Mouse (Mus musculus): ENCODE measurements around the gene Abcc10.

Abcc10 gene

GRCm38 (mm10) chr17:46327906-46328534 is at the start of gene Abcc10:
TSS of gene Abcc10 (minus strand) at chr17:46328352.
- DNase-seq = peak; percentile 97

DNA sequence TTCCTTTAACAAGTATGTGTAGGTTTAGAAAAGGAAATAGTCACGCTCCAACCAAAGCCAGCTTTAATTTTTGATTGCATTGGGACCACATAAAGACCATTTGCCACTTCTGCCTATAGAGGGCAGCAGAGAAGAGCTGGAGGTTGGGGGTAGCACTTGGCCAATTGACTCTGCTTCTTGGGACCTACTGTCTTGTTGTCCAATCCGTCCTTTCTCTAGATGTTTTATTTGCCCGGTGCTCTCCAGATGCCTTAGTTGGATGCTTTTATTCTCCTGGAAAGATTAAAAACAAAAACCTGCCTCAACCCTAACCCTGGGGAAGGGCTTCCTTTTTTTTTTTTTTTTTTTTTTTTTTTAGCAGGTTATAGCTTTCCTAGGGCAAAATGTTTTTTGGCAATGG is 43.6 kb upstream of the Abcc10 start:
- peak; percentile 74 for DNase-seq

DNA sequence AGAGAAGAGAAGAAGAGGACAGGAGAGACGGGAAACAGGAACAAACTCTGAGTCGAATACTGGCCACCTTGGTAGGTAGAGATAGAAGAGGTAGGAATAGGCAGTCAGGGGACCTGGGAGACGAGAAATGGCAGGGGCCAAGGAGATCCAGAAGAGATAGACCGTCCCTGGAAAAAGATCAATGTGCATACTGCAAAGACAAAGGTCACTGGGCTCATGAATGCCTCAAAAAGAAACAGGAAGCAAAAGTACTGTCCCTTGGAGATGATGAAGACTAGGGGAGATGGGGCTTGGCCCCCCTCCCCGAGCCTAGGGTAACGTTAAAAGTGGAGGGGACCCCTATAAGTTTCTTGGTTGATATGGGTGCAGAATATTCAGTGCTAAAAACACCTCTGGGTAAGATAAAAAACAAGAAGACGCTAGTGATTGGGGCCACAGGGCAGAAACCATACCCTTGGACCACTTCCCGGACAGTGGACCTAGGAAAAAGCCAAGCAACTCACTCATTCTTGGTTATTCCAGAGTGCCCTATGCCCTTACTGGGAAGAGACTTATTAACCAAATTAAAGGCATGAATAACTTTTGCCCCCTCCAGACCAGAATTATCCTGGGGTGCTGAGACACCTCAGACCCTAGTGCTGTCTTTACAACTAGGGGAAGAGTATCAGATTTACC is 23.0 kb upstream of the Abcc10 start:
- no peak for DNase-seq

DNA sequence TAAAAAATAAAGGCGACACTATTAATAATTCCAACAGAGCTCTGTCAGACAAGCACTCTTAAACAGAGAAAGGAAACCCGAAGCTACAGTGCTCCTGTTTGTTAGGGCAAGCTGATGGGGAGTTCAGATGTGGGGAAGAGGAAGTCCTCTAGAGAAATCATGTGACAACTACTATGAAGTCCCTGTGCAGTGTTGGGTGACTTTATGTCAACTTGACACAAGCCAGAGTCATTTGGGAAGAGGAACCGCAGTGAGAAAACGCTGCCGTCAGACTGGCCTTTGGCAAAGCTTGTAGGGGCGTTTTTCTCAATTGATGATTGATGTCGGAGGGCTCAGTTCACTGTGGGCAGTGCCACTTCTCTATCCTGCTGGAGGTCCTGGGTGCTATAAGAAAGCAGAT is 13.1 kb upstream of the Abcc10 start:
- DNase-seq = peak; percentile 13

DNA sequence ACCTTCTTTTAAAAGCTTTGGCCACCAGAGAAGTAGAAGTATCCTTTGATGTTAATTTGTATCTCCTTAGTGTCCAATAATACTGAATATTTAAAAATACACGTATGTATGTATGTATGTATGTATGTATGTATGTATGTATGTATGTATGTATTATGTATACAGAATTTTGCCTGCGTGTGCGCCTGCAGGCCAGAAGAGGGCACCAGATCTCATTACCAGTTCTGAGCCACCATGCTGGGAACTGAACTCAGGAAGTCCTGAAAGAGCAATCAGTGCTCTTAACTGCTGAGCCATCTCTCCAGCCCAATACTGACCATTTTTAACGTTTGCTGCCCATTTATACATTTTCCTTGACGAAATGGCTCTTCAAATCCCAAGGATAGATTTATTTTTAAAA is 8.3 kb upstream of the Abcc10 start:
- peak; percentile 22 for DNase-seq

- DNase-seq = no peak
Measured at GRCm38 (mm10) chr17:46328723-46329122, 571 bp upstream of the Abcc10 start.

DNA sequence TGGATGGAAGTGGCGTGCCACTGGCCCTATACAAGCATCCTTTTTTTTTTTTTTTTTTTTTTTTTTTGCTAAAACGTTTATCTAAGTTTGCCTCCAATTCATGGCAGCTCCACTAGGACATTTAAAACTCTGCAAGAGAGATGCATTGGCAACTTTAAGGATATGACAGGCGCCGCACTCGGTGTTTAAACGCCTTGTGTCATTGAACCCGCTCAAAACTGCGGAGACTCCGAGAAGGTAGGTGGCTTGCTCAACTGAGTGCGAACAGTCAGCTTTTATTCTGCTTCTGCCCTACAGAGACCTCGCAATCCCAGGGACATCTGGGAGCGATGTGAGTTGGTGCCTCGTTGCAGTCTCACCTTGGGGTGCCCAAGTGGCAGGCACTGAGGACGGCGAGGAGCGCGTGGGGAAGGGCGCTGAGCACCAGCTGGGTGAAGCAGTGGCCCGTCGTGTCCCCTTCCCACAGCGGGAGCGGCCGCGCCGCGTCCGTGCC is 693 bp downstream of the Abcc10 start:
- no peak for DNase-seq

DNA sequence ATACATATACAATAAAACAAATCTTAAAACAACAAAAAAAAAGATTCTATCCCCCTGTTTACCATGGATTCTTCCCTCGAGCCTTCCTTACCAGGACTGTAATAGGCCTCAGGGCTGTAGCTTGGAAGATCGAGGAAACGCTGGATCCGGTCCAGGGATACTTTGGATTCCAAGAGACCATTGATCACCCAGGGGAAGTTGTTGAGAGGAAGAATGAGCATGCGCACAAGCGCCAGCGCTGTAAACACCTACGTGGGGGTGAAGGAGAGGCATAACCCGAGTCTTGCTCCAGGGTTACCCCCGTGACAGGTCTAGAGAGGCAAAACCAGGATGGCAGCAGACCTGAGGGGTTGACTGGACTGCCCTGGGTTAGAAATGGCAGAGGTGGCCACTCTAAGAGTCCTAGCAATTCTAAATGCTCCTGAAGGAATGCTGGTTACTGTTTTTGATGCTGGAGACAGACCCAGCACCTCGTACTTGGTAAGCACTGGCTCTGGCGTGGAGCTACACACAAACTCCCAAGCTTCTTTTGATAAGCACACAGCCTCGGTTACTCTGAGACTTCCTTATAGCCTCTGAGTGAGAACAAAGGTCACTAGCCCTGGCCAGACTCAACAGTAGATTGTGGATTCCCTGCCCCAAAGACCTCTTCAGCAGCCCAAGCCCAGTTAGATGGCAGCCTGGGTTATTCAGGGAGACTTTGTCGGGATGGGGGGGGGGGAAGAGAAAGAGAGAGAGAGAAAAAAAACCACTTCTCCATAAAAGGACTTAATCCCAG is 5.9 kb downstream of the Abcc10 start:
- DNase-seq = no peak

DNA sequence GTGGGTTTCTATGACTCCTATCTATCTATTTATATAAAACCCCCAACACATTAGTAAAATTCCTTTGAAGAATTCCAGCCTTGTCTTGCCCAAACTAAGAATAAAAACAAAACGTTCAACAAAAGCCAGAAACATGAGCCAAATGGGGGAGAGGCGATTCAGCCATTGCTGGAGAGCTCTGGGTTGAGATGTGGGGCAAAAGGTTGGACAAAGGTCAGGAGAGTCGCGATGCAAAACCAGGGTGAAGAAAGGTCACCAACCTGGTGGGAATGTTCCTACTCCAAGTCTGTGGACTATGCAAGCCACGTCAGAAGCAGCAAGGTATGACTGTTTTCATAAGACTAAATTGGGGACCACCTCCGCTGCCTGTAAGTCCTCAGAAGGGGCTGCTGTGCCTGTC is 7.7 kb downstream of the Abcc10 start:
- no peak for DNase-seq

GRCm38 (mm10) chr17:46315813-46316212 is 12.3 kb downstream of the Abcc10 start:
- DNase-seq = no peak

- no peak for DNase-seq
Measured at GRCm38 (mm10) chr17:46313135-46313715, 14.9 kb downstream of the Abcc10 start.

DNA sequence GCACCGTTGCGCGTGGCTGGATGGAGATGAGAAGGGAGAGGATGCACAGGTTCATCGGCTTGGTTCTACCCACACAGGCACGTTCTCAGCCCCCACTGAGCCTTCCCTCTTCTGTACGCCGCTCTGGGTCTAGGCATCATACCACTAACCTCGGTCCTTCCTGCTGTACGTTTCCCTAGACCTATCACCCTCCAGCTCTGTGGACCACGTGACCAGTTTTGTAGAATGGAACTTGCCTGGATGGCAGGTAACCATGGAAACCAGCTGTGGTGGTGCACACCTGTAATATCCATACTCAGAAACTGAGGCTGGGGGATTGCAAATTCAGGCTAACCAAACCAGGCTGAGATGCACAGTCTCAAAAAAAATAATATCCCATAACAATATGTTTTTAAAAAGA is 17.6 kb downstream of the Abcc10 start:
- no peak for DNase-seq

- DNase-seq = no peak
Measured at GRCm38 (mm10) chr17:46309835-46310234, 18.3 kb downstream of the Abcc10 start.

- no peak for DNase-seq
Measured at GRCm38 (mm10) chr17:46306956-46307355, 21.2 kb downstream of the Abcc10 start.

- DNase-seq = no peak
Measured at GRCm38 (mm10) chr17:46304184-46304583, 24.0 kb downstream of the Abcc10 start.

DNA sequence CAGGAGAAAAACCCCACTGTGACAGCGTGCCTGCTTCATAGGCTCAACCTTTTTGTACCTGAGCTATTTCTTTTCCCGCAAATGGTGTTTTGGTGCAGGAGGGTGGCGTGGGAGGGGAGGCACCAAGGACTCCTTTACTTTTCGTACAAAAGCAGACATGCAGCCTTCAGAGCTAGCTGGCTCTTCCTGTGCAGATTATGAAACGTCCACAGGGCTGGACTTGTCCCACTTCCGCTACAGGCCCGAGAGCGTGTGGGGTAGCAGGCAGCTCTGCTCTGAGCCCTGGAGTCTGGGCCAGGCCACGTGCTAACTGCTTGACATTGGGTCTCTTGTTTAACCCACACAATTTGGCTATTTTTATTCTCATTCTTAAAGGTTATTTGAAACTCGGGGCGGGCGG is 26.3 kb downstream of the Abcc10 start:
- DNase-seq = peak; percentile 14

GRCm38 (mm10) chr17:46298220-46298913 is 29.8 kb downstream of the Abcc10 start:
- peak; percentile 90 for DNase-seq

- no peak for DNase-seq
Measured at GRCm38 (mm10) chr17:46297364-46298219, 30.6 kb downstream of the Abcc10 start, which contains the start of gene Dlk2. TSS of gene Dlk2 (plus strand) at chr17:46297421.

GRCm38 (mm10) chr17:46297028-46297363 is 31.2 kb downstream of the Abcc10 start:
- no peak for DNase-seq

DNA sequence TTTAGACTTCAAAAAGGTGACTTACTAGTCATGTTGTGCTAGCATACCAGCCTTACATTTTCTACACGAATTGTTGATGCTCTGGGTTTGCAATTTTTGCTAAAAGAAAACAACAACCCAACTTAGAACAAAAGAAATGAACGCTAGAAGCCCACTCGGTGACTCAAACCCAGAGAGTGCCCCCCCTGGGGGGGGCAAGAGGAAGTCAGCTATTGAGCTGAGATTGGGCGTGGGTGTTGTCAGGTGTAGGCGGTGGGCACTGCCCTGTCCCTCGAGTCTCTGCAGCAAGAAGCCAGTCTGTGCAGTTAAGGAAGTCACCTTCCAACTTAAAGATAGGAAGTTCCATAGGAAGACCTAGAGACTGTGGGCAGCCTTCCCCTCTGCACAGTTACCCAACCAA is 31.6 kb downstream of the Abcc10 start:
- no peak for DNase-seq

- DNase-seq = peak; percentile 50
Measured at GRCm38 (mm10) chr17:46287678-46288095, 40.5 kb downstream of the Abcc10 start.

- no peak for DNase-seq
Measured at GRCm38 (mm10) chr17:46285407-46285806, 42.7 kb downstream of the Abcc10 start.
